Mouse (Mus musculus) kidney, adult 2 months (tissue): Measurements from ENCODE around the gene Snd1. TPM values are rescaled to one million over a fixed set of nuclear protein-coding genes. Genes with fewer than 3 reads are reported as not detected.

Source experiments
- DNase-seq: peaks from one replicate; pipeline ENCODE4 v3.0.0; 2021
- H3K27ac ChIP-seq: fragments of 200-500 bp; 2 replicates; pipeline ENCODE4 v1.5.1; 2012; ENCODE audit warnings: low read depth, low read length, control low read depth, inconsistent platforms; ENCODE audit not compliant: insufficient read depth
- H3K27me3 ChIP-seq: fragments of 200-500 bp; replicated peaks from 2 replicates; pipeline ENCODE4 v1.6.1; 2012; ENCODE audit warnings: mild to moderate bottlenecking, moderate library complexity, low read length, inconsistent platforms; ENCODE audit not compliant: control insufficient read depth, insufficient read depth
- H3K36me3 ChIP-seq: fragments of 200-500 bp; 2 replicates; pipeline ENCODE4 v1.6.1; 2012; ENCODE audit warnings: mild to moderate bottlenecking, moderate library complexity, low read length, inconsistent platforms; ENCODE audit not compliant: control insufficient read depth, insufficient read depth
- H3K4me1 ChIP-seq: fragments of 200-500 bp; 2 replicates; pipeline ENCODE4 v1.6.1; 2011; ENCODE audit warnings: low read length; ENCODE audit not compliant: control insufficient read depth, insufficient read depth
- H3K4me3 ChIP-seq: fragments of 200-500 bp; 2 replicates; pipeline ENCODE4 v1.5.1; 2011; ENCODE audit warnings: mild to moderate bottlenecking, low read depth, low read length, control low read depth; ENCODE audit not compliant: insufficient read depth
- CTCF ChIP-seq: fragments of 200-500 bp; conservative IDR thresholded peaks from 2 replicates; pipeline ENCODE4 v1.5.1; 2011; ENCODE audit warnings: low read depth, mild to moderate bottlenecking, control low read depth, low read length, moderate library complexity, mixed read lengths; ENCODE audit not compliant: insufficient read depth, insufficient read length
- POLR2A ChIP-seq: fragments of 200-500 bp; IDR thresholded peaks from one replicate; pipeline ENCODE4 v1.6.1; 2011; ENCODE audit warnings: low read depth, low read length, control low read depth
- WGBS: fragments of 180-500 bp; shearing (Covaris S2); methylation state at CpG from one replicate; pipeline ENCODE4 v1.1.7; 2018; 5-methylcytosine and 5-hydroxymethylcytosine counted together
- polyA plus RNA-seq: library from polyadenylated mRNA; depleted of rRNA; stranded (reverse); fragments of >200 nt; gene quantifications from 2 replicates; pipeline ENCODE4 v1.2.3, GENCODE M21; 2012

Snd1 gene
- polyA plus RNA-seq, 1 experiment: 41.0 TPM

GRCm38 (mm10) chr6:28831854-28832750 is 357.2 kb downstream of the Snd1 start:
- Histone ChIP-seq H3K27me3 (no peaks in the 10 kb centered on the region; the same call in 1 of the 2 replicates), H3K27ac (no peak overlapping the region), H3K4me3 (peak overlapping the region; percentile 59), H3K36me3 (no peaks in the 10 kb centered on the region), H3K4me1 (no peaks in the 10 kb centered on the region; the same call in 1 of the 2 replicates)
- no peak for DNase-seq
- TF ChIP-seq POLR2A: no peak
- TF ChIP-seq CTCF: no peak
- WGBS: 2% methylated on average over 80 of the region's 82 CpGs

DNA sequence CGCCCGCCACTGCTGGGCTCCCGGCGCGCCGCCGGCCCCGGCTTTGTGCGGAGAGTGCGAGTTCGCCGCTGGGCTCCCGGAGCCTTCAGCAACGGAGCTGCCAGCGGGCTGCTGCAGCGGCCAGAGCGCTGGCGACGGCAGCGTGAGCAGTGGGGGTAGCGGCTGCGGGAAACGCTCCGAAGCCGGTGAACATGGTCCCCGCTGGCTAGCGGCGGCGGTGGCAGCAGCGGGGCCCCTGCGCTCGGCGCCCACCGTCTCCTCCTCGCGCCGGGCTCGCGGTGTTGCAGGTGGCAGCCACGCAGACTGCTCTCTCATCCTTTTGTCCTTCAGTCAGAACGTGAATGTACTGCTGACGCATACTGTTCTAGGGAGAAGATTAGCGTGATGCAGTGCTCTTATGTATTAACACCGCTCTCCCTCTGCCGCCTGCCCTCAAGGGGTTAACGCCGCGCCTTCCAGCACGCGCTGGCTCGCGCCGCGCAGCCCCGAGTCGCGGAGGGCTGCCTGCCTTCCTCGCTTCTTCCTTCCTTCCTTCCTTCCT is 357.9 kb downstream of the Snd1 start:
- Histone ChIP-seq H3K36me3 (no peaks in the 10 kb centered on the region), H3K27me3 (no peaks in the 10 kb centered on the region; the same call in 1 of the 2 replicates), H3K27ac (no peak overlapping the region), H3K4me3 (peak overlapping the region; percentile 59), H3K4me1 (no peaks in the 10 kb centered on the region; the same call in 1 of the 2 replicates)
- TF ChIP-seq POLR2A (no peak), CTCF (no peak)
- DNase-seq: no peak
- WGBS: under 1% methylated on average over 58 of the region's 58 CpGs

DNA sequence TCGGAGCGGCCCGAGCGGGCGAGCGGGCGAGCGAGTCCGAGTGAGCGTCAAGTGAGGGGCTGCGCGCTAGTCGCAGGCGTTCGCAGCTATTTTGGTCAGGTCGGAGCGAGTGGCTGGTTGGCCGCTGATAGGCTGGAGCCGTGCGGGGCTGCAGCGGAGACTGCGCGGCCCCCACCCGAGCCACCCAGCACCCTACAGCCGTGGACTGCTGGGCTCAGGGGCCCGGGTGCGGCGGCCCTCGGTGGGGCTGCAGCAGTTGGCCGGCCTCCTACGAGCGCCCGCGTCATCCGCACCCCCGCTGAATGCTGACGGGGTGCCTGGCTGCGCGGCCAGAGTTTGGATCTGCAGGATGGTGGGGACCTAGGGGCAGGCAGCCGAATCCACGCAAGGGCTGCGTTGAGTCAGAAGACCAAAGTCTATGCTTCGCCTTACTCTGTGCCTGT is 358.5 kb downstream of the Snd1 start:
- no peak for TF ChIP-seq POLR2A
- TF ChIP-seq CTCF: no peak
- H3K4me1 ChIP-seq: no peaks in the 10 kb centered on the region; the same call in 1 of the 2 replicates
- peak overlapping the region; percentile 6; the same call in 1 of the 2 replicates for H3K4me3 ChIP-seq
- no peak for DNase-seq
- no peaks in the 10 kb centered on the region; the same call in 1 of the 2 replicates for H3K27me3 ChIP-seq
- no peak overlapping the region for H3K27ac ChIP-seq
- H3K36me3 ChIP-seq: no peaks in the 10 kb centered on the region
- 8% methylated on average over 43 of the region's 43 CpGs for WGBS

DNA sequence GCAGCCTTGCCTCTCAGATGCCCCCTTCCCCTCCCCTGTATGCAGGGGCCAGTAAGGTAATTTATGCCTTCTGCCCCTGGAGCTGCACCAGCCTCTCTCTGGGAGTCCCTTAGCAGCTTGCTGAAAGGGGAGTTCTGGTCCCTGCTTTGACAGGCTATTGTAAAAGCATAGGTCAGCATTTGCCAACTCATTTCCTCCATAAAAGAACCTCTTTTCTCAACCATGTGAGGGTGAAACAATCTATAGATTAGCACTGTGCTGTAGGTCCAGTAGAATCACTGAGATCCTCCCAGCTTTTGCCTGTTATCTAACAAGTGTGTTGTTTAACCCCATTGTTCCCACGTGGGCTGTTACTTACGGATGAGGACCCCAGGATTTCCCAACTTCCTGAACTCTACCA is 359.1 kb downstream of the Snd1 start:
- DNase-seq: no peak
- 89% methylated on average over 2 of the region's 2 CpGs for WGBS
- no peak for TF ChIP-seq POLR2A
- TF ChIP-seq CTCF: no peak
- H3K36me3 ChIP-seq: no peaks in the 10 kb centered on the region
- H3K27ac ChIP-seq: no peak overlapping the region
- H3K4me1 ChIP-seq: no peaks in the 10 kb centered on the region; the same call in 1 of the 2 replicates
- no peak overlapping the region for H3K4me3 ChIP-seq
- H3K27me3 ChIP-seq: no peaks in the 10 kb centered on the region; the same call in 1 of the 2 replicates

- 0 out of 2 replicates have a peak, but pooled peaks have one; percentile 6 for TF ChIP-seq CTCF
- TF ChIP-seq POLR2A: no peak
- Histone ChIP-seq H3K4me1 (no peaks in the 10 kb centered on the region; the same call in 1 of the 2 replicates), H3K27ac (no peak overlapping the region), H3K4me3 (no peak overlapping the region), H3K36me3 (no peaks in the 10 kb centered on the region), H3K27me3 (no peaks in the 10 kb centered on the region; the same call in 1 of the 2 replicates)
- DNase-seq: no peak
These were observed 361.7 kb downstream of the Snd1 start for GRCm38 (mm10) chr6:28836600-28836999.

GRCm38 (mm10) chr6:28841569-28841968 is 366.6 kb downstream of the Snd1 start:
- 89% methylated on average over 3 of the region's 3 CpGs for WGBS
- H3K27me3 ChIP-seq: no peaks in the 10 kb centered on the region
- no peaks in the 10 kb centered on the region for H3K4me1 ChIP-seq
- no peak for TF ChIP-seq POLR2A
- TF ChIP-seq CTCF: no peak
- no peak overlapping the region for H3K27ac ChIP-seq
- no peaks in the 10 kb centered on the region for H3K36me3 ChIP-seq
- H3K4me3 ChIP-seq: no peak overlapping the region
- no peak for DNase-seq
